Mouse (Mus musculus) kidney, adult 2 months (tissue): Measurements from ENCODE around the gene Vmn2r77.

Source experiments
- CTCF ChIP-seq: fragments of 200-500 bp; conservative IDR thresholded peaks from 2 replicates; pipeline ENCODE4 v1.5.1; 2011; ENCODE audit warnings: low read depth, mild to moderate bottlenecking, control low read depth, low read length, moderate library complexity, mixed read lengths; ENCODE audit not compliant: insufficient read depth, insufficient read length
- POLR2A ChIP-seq: fragments of 200-500 bp; IDR thresholded peaks from one replicate; pipeline ENCODE4 v1.6.1; 2011; ENCODE audit warnings: low read depth, low read length, control low read depth

DNA sequence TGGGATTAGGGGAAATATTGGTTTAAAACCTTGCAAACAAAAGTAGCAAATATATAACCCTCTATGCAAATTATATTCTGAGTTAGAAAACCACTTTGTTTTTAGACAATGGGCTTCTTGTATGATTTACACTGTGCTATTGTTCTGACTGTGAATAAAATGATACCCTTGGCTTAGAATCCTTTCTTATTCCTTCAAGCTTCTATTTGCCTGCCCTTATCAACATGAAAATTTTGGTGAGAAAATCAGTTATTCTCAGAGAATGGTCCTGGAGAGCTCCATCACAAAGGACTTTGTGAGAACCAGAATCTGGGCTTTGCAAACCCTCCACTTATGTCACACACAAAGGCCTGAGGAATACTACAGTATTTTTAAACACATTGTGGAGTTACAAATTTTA lies 30.2 kb upstream of the Vmn2r77 start:
- TF ChIP-seq CTCF (no peak), POLR2A (no peak)
